Mouse (Mus musculus) inflammation-experienced regulatory T-cells, adult 6 months (primary cell): ENCODE measurements around the gene Tram2. TPM values are rescaled to one million over a fixed set of nuclear protein-coding genes. Genes with fewer than 3 reads are reported as not detected.
A peak's percentile ranks its signal among the peaks of the same experiment; 100 is the strongest.

ENCODE experiments used
- ATAC-seq: one replicate; pipeline ENCODE4 v1.8.0; 2017
- polyA plus RNA-seq, 3 experiments: library from polyadenylated mRNA; unstranded; fragments of 100-300 nt; shearing (Covaris generic); gene quantifications; one replicate each; pipeline ENCODE4 v1.2.1; 2017

Tram2 gene
- polyA plus RNA-seq, 3 experiments from 2014 or later = 6.7 to 8.0 (median 7.0) TPM

- peak; percentile 77 for ATAC-seq
Measured at GRCm38 (mm10) chr1:20969642-20970041, 109.4 kb downstream of the Tram2 start.

DNA sequence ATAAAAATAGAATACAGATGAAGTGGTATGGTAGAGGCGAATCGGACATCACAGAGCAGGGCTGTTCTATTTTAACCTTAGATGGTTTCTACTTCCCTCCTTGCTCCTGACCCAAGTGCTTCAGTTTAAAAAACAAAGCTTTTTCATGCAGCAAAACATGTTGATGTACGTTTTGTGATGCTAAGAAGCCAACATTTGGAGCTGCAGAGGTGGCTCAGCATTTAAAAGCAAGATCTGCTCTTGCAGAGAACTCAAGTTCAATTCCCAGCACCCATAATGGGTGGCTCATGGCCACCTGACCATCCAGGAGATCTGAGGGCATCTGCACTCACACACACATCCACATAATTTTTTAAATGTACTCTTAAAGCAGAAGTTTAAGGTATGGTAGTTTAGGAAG, 124.2 kb downstream of the Tram2 start:
- no peak for ATAC-seq

DNA sequence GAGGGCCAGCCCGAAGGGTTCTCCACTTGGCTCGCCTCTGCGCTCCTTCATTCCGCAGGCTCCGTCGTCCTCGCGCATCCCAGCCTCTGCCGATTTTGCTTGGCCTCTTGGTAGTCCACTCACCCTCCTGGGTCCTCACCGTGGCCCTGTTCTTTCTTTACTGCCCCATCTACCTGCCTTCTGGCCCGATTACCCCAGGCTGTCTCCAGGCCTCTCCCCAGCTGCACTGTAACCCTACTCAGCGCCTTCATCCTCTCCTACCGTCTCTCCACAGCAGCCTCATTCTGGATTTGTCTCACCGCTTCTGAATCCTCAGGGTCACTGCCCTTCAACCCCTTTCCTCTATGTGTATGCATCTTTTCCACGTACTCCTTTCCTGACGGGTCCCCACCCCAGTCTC, 127.2 kb downstream of the Tram2 start:
- peak; percentile 36 for ATAC-seq

GRCm38 (mm10) chr1:20951300-20951763, 127.7 kb downstream of the Tram2 start, which contains the start of gene Efhc1:
Gene Efhc1 (plus strand): TSS chr1:20951626.
- peak; percentile 91 for ATAC-seq

Other genes with a start within 250 kb of the Tram2 start
- 1 to 10 TPM; 3.0 to 4.8 (median 3.3) TPM for gene Paqr8, start 188.6 kb downstream of the Tram2 start, polyA plus RNA-seq
- gene Efhc1, start 127.6 kb downstream of the Tram2 start, polyA plus RNA-seq = under 1 TPM; 0.47 to 0.87 (median 0.70) TPM
- 1 to 10 TPM; 3.5 to 4.6 (median 4.0) TPM for gene Tmem14a, start 139.3 kb upstream of the Tram2 start, polyA plus RNA-seq
- 1 to 10 TPM; 1.7 to 2.9 (median 2.7) TPM for gene Gsta3, start 161.4 kb upstream of the Tram2 start, polyA plus RNA-seq